Mouse (Mus musculus) spleen, adult 2 months (tissue): Measurements from ENCODE around the gene Ints6l.

ENCODE experiments used
- CTCF ChIP-seq: fragments of 200-500 bp; IDR thresholded peaks from 2 replicates; pipeline ENCODE4 v1.5.1; 2011; ENCODE audit warnings: mild to moderate bottlenecking, inconsistent platforms; ENCODE audit not compliant: insufficient read depth, insufficient read length, insufficient replicate concordance; ENCODE audit errors: extremely low read depth
- POLR2A ChIP-seq: fragments of 200-500 bp; IDR thresholded peaks from 2 replicates; pipeline ENCODE4 v1.6.1; 2011; ENCODE audit warnings: low read depth, low read length, inconsistent platforms

DNA sequence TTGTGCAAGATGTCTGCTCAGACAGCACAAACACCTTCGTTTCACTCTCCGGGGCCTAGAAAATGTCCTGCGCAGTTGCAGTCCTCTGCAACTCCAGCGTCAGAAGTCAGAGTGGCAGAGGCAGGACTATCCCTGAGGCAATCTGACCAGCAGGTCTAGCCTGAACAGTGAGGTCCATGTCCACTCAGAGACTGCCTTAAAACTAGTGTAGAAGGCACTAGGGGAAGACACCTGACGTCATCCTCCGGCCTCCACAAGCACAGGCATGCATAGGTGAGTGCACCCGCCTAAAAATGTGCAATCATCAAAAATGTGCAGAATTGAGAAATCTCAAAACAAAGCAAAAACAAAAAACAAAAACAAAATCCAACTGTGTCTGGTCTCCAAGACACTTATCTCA, 94.8 kb downstream of the Ints6l start, which contains the start of gene Gm648:
- TF ChIP-seq CTCF (no peak), POLR2A (no peak)
